Mouse (Mus musculus) heart, embryonic 15.5 days (tissue): ENCODE measurements around the gene Brwd1. TPM values are rescaled to one million over a fixed set of nuclear protein-coding genes. Genes with fewer than 3 reads are reported as not detected.

Experiments
- ATAC-seq: fragments of 200-750 bp; cut with Nextera tagmentation; replicated peaks from 2 replicates; pipeline ENCODE4 v1.8.0; 2017; ENCODE audit warnings: low read depth, moderate TSS enrichment; ENCODE audit not compliant: insufficient number of reproducible peaks, insufficient read depth, low FRiP score
- H3K27ac ChIP-seq: fragments of 300-500 bp; sonication (generic); 2 replicates; pipeline ENCODE4 v1.5.1; 2015; ENCODE audit warnings: mild to moderate bottlenecking, inconsistent platforms
- H3K27me3 ChIP-seq: fragments of 300-500 bp; sonication (generic); 2 replicates; pipeline ENCODE4 v1.6.1; 2015; ENCODE audit warnings: inconsistent platforms
- H3K36me3 ChIP-seq: fragments of 300-500 bp; sonication (generic); 2 replicates; pipeline ENCODE4 v1.6.1; 2015; ENCODE audit warnings: mild to moderate bottlenecking, inconsistent platforms
- H3K4me1 ChIP-seq: fragments of 300-500 bp; sonication (generic); replicated peaks from 2 replicates; pipeline ENCODE4 v1.6.1; 2015; ENCODE audit warnings: inconsistent platforms
- H3K4me2 ChIP-seq: fragments of 300-500 bp; sonication (generic); 2 replicates; pipeline ENCODE4 v1.6.1; 2015; ENCODE audit warnings: inconsistent platforms, mild to moderate bottlenecking, moderate library complexity
- H3K4me3 ChIP-seq: fragments of 300-500 bp; sonication (generic); 2 replicates; pipeline ENCODE4 v1.5.1; 2015; ENCODE audit warnings: mild to moderate bottlenecking, inconsistent platforms
- H3K9ac ChIP-seq: fragments of 300-500 bp; sonication (generic); 2 replicates; pipeline ENCODE4 v1.6.1; 2015; ENCODE audit warnings: mild to moderate bottlenecking, inconsistent platforms
- H3K9me3 ChIP-seq: fragments of 300-500 bp; sonication (generic); replicated peaks from 2 replicates; pipeline ENCODE4 v1.6.1; 2016; ENCODE audit warnings: inconsistent platforms
- WGBS: fragments of 180-500 bp; shearing (Covaris S2); methylation state at CpG from one replicate; pipeline ENCODE4 v1.1.7; 2015; ENCODE audit warnings: mixed read lengths; 5-methylcytosine and 5-hydroxymethylcytosine counted together
- polyA plus RNA-seq: library from polyadenylated mRNA; unstranded; fragments of >200 nt; fragmentation: Nextera tagmentation; extraction: Ambion mirVana; gene quantifications from 2 replicates; pipeline ENCODE4 v1.2.1, GENCODE M21; 2015

Brwd1 gene
- 63.6 and 68.1 TPM in 2 replicates for polyA plus RNA-seq

GRCm38 (mm10) chr16:96082301-96083178 lies at the start of gene Brwd1:
TSS of gene Brwd1 (minus strand) at chr16:96082526.
- ATAC-seq, result peak; percentile 83
- H3K27me3 ChIP-seq, result no peaks in the 10 kb centered on the region
- H3K27ac ChIP-seq, result peak within 1 kb of the TSS; percentile 97
- H3K9me3 ChIP-seq, result no peaks in the 10 kb centered on the region
- WGBS, result under 1% methylated on average over 102 of the region's 107 CpGs
- peak within 1 kb of the TSS; percentile 93 for H3K9ac ChIP-seq
- peaks cover 27% of the 10 kb centered on the region for H3K4me1 ChIP-seq
- H3K4me3 ChIP-seq, result peak within 1 kb of the TSS; percentile 81
- H3K36me3 ChIP-seq, result peaks cover 18% of the 10 kb centered on the region
- peak within 1 kb of the TSS; percentile 71 for H3K4me2 ChIP-seq

GRCm38 (mm10) chr16:96128466-96128865 lies 46.1 kb upstream of the Brwd1 start:
- Histone ChIP-seq H3K4me2 (peak overlapping the region; percentile 73), H3K4me3 (peak overlapping the region; percentile 99), H3K9me3 (no peaks in the 10 kb centered on the region), H3K4me1 (peaks cover 24% of the 10 kb centered on the region), H3K27ac (peak overlapping the region; percentile 99), H3K27me3 (no peaks in the 10 kb centered on the region), H3K9ac (peak overlapping the region; percentile 97), H3K36me3 (peaks cover 29% of the 10 kb centered on the region)
- ATAC-seq, result no peak
- WGBS, result 4% methylated on average over 9 of the region's 9 CpGs

- H3K9me3 ChIP-seq, result no peaks in the 10 kb centered on the region
- peaks cover 26% of the 10 kb centered on the region for H3K4me1 ChIP-seq
- under 1% methylated on average over 48 of the region's 72 CpGs for WGBS
- peak; percentile 98 for ATAC-seq
- peak within 1 kb of the TSS; percentile 99 for H3K27ac ChIP-seq
- H3K4me2 ChIP-seq, result peak within 1 kb of the TSS; percentile 73
- H3K9ac ChIP-seq, result peak within 1 kb of the TSS; percentile 97
- peaks cover 35% of the 10 kb centered on the region for H3K36me3 ChIP-seq
- peak within 1 kb of the TSS; percentile 99 for H3K4me3 ChIP-seq
- H3K27me3 ChIP-seq, result no peaks in the 10 kb centered on the region
These were observed 45.5 kb upstream of the Brwd1 start, which contains the start of gene Hmgn1 for GRCm38 (mm10) chr16:96127657-96128344. TSS of gene Hmgn1 (minus strand) at chr16:96127729.

GRCm38 (mm10) chr16:96127288-96127656 lies 44.9 kb upstream of the Brwd1 start:
- WGBS, result under 1% methylated on average over 51 of the region's 52 CpGs
- Histone ChIP-seq H3K27ac (peak overlapping the region; percentile 99), H3K4me3 (peak overlapping the region; percentile 99), H3K27me3 (no peaks in the 10 kb centered on the region), H3K4me1 (peaks cover 26% of the 10 kb centered on the region), H3K9ac (peak overlapping the region; percentile 97), H3K36me3 (peaks cover 40% of the 10 kb centered on the region), H3K4me2 (peak overlapping the region; percentile 73), H3K9me3 (no peaks in the 10 kb centered on the region)
- peak; percentile 56 for ATAC-seq

- Histone ChIP-seq H3K4me3 (peak overlapping the region; percentile 99), H3K4me1 (peaks cover 26% of the 10 kb centered on the region), H3K36me3 (peaks cover 41% of the 10 kb centered on the region), H3K27me3 (no peaks in the 10 kb centered on the region), H3K9me3 (no peaks in the 10 kb centered on the region), H3K27ac (peak overlapping the region; percentile 99), H3K9ac (peak overlapping the region; percentile 97), H3K4me2 (peak overlapping the region; percentile 73)
- ATAC-seq, result no peak
- 2% methylated on average over 19 of the region's 19 CpGs for WGBS
These were observed 44.4 kb upstream of the Brwd1 start for GRCm38 (mm10) chr16:96126684-96127171.

GRCm38 (mm10) chr16:96120022-96120623 lies 37.8 kb upstream of the Brwd1 start:
- no peak overlapping the region for H3K4me2 ChIP-seq
- H3K27ac ChIP-seq, result no peak overlapping the region
- 68% methylated on average over 4 of the region's 4 CpGs for WGBS
- H3K9me3 ChIP-seq, result no peaks in the 10 kb centered on the region
- no peak overlapping the region for H3K9ac ChIP-seq
- H3K36me3 ChIP-seq, result peaks cover 41% of the 10 kb centered on the region
- H3K4me1 ChIP-seq, result peaks cover 4% of the 10 kb centered on the region
- H3K27me3 ChIP-seq, result no peaks in the 10 kb centered on the region
- ATAC-seq, result no peak
- no peak overlapping the region for H3K4me3 ChIP-seq

- Histone ChIP-seq H3K9me3 (no peaks in the 10 kb centered on the region), H3K36me3 (no peaks in the 10 kb centered on the region), H3K27ac (no peak overlapping the region), H3K27me3 (no peaks in the 10 kb centered on the region), H3K4me3 (no peak overlapping the region), H3K9ac (no peak overlapping the region), H3K4me2 (no peak overlapping the region), H3K4me1 (0 out of 2 replicates have a peak, but pooled peaks cover 4% of the 10 kb centered on the region)
- WGBS, result 53% methylated on average over 4 of the region's 4 CpGs
- no peak for ATAC-seq
These were observed 32.4 kb upstream of the Brwd1 start for GRCm38 (mm10) chr16:96114729-96115128.

- Histone ChIP-seq H3K4me2 (no peak overlapping the region), H3K27ac (no peak overlapping the region), H3K9ac (no peak overlapping the region), H3K36me3 (no peaks in the 10 kb centered on the region), H3K4me1 (0 out of 2 replicates have a peak, but pooled peaks cover 4% of the 10 kb centered on the region), H3K4me3 (no peak overlapping the region), H3K27me3 (no peaks in the 10 kb centered on the region), H3K9me3 (no peaks in the 10 kb centered on the region)
- WGBS, result 48% methylated on average over 2 of the region's 2 CpGs
- ATAC-seq, result no peak
These were observed 30.4 kb upstream of the Brwd1 start for GRCm38 (mm10) chr16:96112769-96113168.

GRCm38 (mm10) chr16:96110655-96111345 lies 28.5 kb upstream of the Brwd1 start:
- Histone ChIP-seq H3K4me3 (no peak overlapping the region), H3K27ac (no peak overlapping the region), H3K4me2 (no peak overlapping the region), H3K27me3 (no peaks in the 10 kb centered on the region), H3K4me1 (0 out of 2 replicates have a peak, but pooled peaks cover 4% of the 10 kb centered on the region), H3K9ac (no peak overlapping the region), H3K36me3 (no peaks in the 10 kb centered on the region), H3K9me3 (no peaks in the 10 kb centered on the region)
- 78% methylated on average over 5 of the region's 5 CpGs for WGBS
- no peak for ATAC-seq

GRCm38 (mm10) chr16:96109673-96110072 lies 27.3 kb upstream of the Brwd1 start:
- Histone ChIP-seq H3K9me3 (no peaks in the 10 kb centered on the region), H3K4me2 (no peak overlapping the region), H3K9ac (no peak overlapping the region), H3K27ac (no peak overlapping the region), H3K4me1 (0 out of 2 replicates have a peak, but pooled peaks cover 4% of the 10 kb centered on the region), H3K36me3 (no peaks in the 10 kb centered on the region), H3K4me3 (no peak overlapping the region), H3K27me3 (no peaks in the 10 kb centered on the region)
- WGBS, result 63% methylated on average over 4 of the region's 4 CpGs
- no peak for ATAC-seq
